9 mouse cellular contexts compared by ENCODE assay signal in the genomic region with DNA sequence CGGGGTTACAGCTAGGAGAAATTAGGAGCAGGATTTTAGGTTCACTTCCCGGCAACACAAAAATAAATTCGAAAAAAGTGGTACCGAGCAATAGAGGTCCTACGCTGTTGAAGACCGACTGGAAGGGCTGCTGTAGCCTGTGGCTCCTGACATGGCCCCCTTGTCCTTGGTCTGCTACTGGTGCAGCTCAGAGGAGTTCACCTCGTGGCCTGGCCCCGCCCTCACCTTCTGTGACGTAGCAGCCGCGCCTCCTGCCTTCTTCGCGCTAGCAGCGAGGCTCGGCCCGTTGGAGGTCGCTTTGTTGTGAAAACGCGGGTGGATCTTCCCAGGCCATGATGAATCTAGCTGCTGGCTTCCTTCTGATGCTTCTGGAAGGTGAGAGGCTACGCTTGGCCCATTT. TPM values are rescaled to one million over a fixed set of nuclear protein-coding genes. Genes with fewer than 3 reads are reported as not detected.
DNase-seq lines count a peak whose midpoint lies in the region; ATAC-seq lines count a peak whose summit lies in the region.
"Had no signal": no experiment of that assay in that cellular context is flagged by ENCODE, and none has a peak within 500 bp of the region (broad histone marks: within the 10 kb centered on the region; RNA-seq: fewer than 3 reads in every experiment).

A gene (plus strand): TSS at position 12 of the 400 bp plus-strand sequence.

- no peak within 1 kb of the TSS; the same call in 1 of the 2 replicates for H3K27ac ChIP-seq in forebrain, embryonic 13.5 days
- no peak within 1 kb of the TSS for H3K27ac ChIP-seq in liver, embryonic 13.5 days
- no peak within 1 kb of the TSS for H3K27ac ChIP-seq in heart, embryonic 11.5 days (ENCODE audit: low read depth, low read length)
- H3K27ac ChIP-seq: liver, embryonic 15.5 days had no signal

- peaks cover 94% of the 10 kb centered on the region for H3K36me3 ChIP-seq in forebrain, embryonic 13.5 days (ENCODE audit: poor library complexity, severe bottlenecking)
- H3K36me3 ChIP-seq in liver, embryonic 13.5 days = peaks cover 72% of the 10 kb centered on the region
- peaks cover 25% of the 10 kb centered on the region for H3K36me3 ChIP-seq in heart, embryonic 11.5 days (ENCODE audit: control insufficient read depth, insufficient read depth, low read length)

- no peaks in the 10 kb centered on the region for H3K4me1 ChIP-seq in forebrain, embryonic 13.5 days
- H3K4me1 ChIP-seq in liver, embryonic 13.5 days (replicated peaks) = peaks cover 11% of the 10 kb centered on the region
- H3K4me1 ChIP-seq in heart, embryonic 11.5 days (ENCODE audit: control insufficient read depth, insufficient read depth, low read length) = no peaks in the 10 kb centered on the region

- H3K4me2 ChIP-seq in forebrain, embryonic 13.5 days = no peak within 1 kb of the TSS
- H3K4me2 ChIP-seq in liver, embryonic 13.5 days = peak within 1 kb of the TSS; percentile 17
- H3K4me2 ChIP-seq in heart, embryonic 11.5 days = no peak within 1 kb of the TSS
- H3K4me2 ChIP-seq: liver, embryonic 15.5 days had no signal

- H3K9ac ChIP-seq in forebrain, embryonic 13.5 days = peak within 1 kb of the TSS; percentile 16; the same call in 1 of the 2 replicates
- H3K9ac ChIP-seq in liver, embryonic 13.5 days = 0 out of 2 replicates have a peak within 1 kb of the TSS, but pooled peaks have one; percentile 13
- H3K9ac ChIP-seq in heart, embryonic 11.5 days (ENCODE audit: low read depth, low read length) = no peak within 1 kb of the TSS
- H3K9ac ChIP-seq: liver, embryonic 15.5 days had no signal

- H3K4me3 ChIP-seq in forebrain, embryonic 13.5 days = no peak within 1 kb of the TSS
- no peak within 1 kb of the TSS for H3K4me3 ChIP-seq in liver, embryonic 13.5 days (replicated peaks)
- H3K4me3 ChIP-seq in heart, embryonic 11.5 days (ENCODE audit: low read depth, low read length) = no peak within 1 kb of the TSS
- H3K4me3 ChIP-seq: liver, embryonic 15.5 days had no signal

- no peaks in the 10 kb centered on the region for H3K27me3 ChIP-seq in forebrain, embryonic 13.5 days
- H3K27me3 ChIP-seq in liver, embryonic 13.5 days = no peaks in the 10 kb centered on the region
- H3K27me3 ChIP-seq in heart, embryonic 11.5 days (ENCODE audit: control insufficient read depth, insufficient read depth, low read length) = no peaks in the 10 kb centered on the region
- H3K27me3 ChIP-seq: liver, embryonic 15.5 days had no signal

- ATAC-seq in forebrain, embryonic 13.5 days = no peak; the same call in 1 of the 2 replicates
- no peak for ATAC-seq in liver, embryonic 13.5 days (ENCODE audit: low read depth)
- ATAC-seq in megakaryocyte-erythroid progenitor cell, adult 5-6 weeks (replicated peaks; ENCODE audit: low FRiP score, low TSS enrichment, poor library complexity, severe bottlenecking) = no peak
- no peak for ATAC-seq in heart, embryonic 11.5 days (replicated peaks; ENCODE audit: insufficient number of reproducible peaks, low FRiP score, low TSS enrichment)

- WGBS in forebrain, embryonic 13.5 days = 34% methylated on average over 20 of the region's 20 CpGs
- WGBS in liver, embryonic 13.5 days (ENCODE audit: insufficient replicate concordance) = 42% methylated on average over 20 of the region's 20 CpGs
- WGBS in heart, embryonic 11.5 days (ENCODE audit: insufficient replicate concordance) = 33% methylated on average over 20 of the region's 20 CpGs

- H3K9me3 ChIP-seq in forebrain, embryonic 13.5 days (replicated peaks) = no peaks in the 10 kb centered on the region
- no peaks in the 10 kb centered on the region for H3K9me3 ChIP-seq in liver, embryonic 13.5 days (replicated peaks)
- no peaks in the 10 kb centered on the region for H3K9me3 ChIP-seq in heart, embryonic 11.5 days (replicated peaks; ENCODE audit: control insufficient read depth, low read length)
- H3K9me3 ChIP-seq: liver, embryonic 15.5 days had no signal

- no peak for DNase-seq in layer of hippocampus, adult 8-10 months (ENCODE audit: low spot score in 2 of 2)
- DNase-seq in layer of hippocampus, adult 9-11 months = no peak
- peak; percentile 83 for DNase-seq in R1 (ENCODE audit: low read depth, low spot score)
- DNase-seq in liver, embryonic 13.5 days = no peak
- DNase-seq in cerebellum, postnatal 25 days = no peak

RNA-seq across cellular contexts. Expression of the gene that starts here (rescaled TPM):
- total RNA-seq in layer of hippocampus, adult 8-10 months (2022) = 10 to 100 TPM; 12.8 to 20.9 (median 15.6) TPM
- polyA plus RNA-seq in forebrain, embryonic 13.5 days (2015; fragmentation: Nextera tagmentation; extraction: Ambion mirVana) = 19.1 and 20.9 TPM in 2 replicates
- 1.6 and 2.2 TPM in 2 replicates for polyA plus RNA-seq in liver, embryonic 13.5 days (2015; fragmentation: Nextera tagmentation; extraction: Ambion mirVana)
- 8.6 and 16.5 TPM in 2 replicates for total RNA-seq in megakaryocyte-erythroid progenitor cell, adult 5-6 weeks (2014; fragmentation: Nextera tagmentation)
- 0.95 and 8.6 TPM in 2 replicates for total RNA-seq in megakaryocyte-erythroid progenitor cell, adult 5-6 weeks (2017)
- polyA plus RNA-seq in heart, embryonic 11.5 days (2014; fragmentation: Nextera tagmentation; extraction: Ambion mirVana) = 8.3 TPM in 2 replicates
